Mouse (Mus musculus): ENCODE results near the gene Cachd1.

DNA sequence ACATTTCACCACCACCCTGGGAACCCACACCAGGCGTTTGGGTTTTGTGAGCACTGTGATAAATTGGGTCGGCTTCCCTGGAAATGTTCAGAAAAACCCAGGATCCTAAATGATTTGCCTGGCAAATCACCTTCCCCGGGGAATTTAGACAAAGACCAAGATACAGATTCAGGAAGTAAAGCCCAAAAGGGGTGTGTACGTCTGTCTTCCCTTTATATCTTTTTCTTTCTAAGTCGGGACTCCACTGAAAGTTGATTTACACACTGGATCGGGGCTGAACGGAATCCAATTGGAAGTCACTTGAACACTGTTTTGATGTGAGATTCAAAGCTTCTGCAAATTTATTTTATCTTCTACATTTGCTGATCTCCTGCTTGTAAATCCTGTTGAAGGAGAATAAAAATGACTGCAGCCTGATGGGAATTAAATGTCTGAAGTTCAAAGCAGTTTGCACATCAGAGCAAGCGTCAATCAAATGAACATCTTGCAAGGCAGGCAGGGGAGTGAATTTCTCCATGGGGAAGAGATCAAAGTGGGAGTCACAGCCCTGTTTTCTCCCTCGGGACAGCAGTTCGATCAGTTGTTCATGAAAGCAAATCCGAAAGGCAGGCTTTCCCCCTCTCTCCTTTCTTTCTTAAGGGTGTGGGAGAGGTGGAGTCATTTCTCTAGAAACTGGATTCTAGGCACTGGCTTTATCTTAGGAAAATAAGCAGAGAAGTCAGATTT is 134.3 kb downstream of the Cachd1 start:
- TF ChIP-seq CTCF (IDR thresholded peaks at IDR 0.05; ENCODE audit: low read depth) (no peak), EP300 (optimal IDR thresholded peaks at IDR 0.05) (no peak)

Data from stomach, postnatal 0 days (tissue).